In the genomic region with DNA sequence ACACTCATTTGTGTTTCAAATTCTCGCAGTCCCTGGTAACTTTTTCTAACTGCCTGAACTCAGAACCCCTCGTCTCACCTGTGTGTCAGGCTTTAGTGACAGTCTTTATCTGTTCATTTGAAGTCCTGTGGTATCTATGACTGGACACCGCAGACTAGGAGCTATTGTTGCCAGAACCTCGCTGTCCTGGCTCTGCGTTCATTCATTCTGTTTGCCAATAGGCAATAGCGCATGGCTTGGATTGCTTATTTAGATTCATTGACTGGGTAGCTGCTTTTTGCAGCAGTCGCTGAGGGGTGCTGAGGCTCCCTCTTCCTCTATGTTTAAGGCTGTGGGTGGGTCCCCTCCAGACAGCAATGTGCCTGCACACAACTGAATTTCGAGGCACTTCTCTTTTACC, we compare ENCODE assay signal across 18 mouse cellular contexts.
DNase-seq lines count a peak whose midpoint lies in the region; ATAC-seq and TF ChIP-seq lines count a peak whose summit lies in the region.
"Had no signal": no experiment of that assay in that cellular context is flagged by ENCODE, and none has a peak within 500 bp of the region (broad histone marks: within the 10 kb centered on the region; RNA-seq: fewer than 3 reads in every experiment).

No protein-coding gene starts in this region.

- no peaks in the 10 kb centered on the region for H3K36me3 ChIP-seq in midbrain, embryonic 10.5 days
- no peaks in the 10 kb centered on the region for H3K36me3 ChIP-seq in midbrain, postnatal 0 days (ENCODE audit: insufficient read depth, low read length)
- no peaks in the 10 kb centered on the region for H3K36me3 ChIP-seq in embryonic facial prominence, embryonic 10.5 days (replicated peaks)
- no peaks in the 10 kb centered on the region for H3K36me3 ChIP-seq in embryonic facial prominence, embryonic 13.5 days
- H3K36me3 ChIP-seq: embryonic facial prominence, embryonic 12.5 days; embryonic facial prominence, embryonic 15.5 days; forebrain, embryonic 12.5 days had no signal

- peaks cover 68% of the 10 kb centered on the region for H3K4me1 ChIP-seq in midbrain, embryonic 10.5 days
- no peaks in the 10 kb centered on the region for H3K4me1 ChIP-seq in midbrain, postnatal 0 days (ENCODE audit: insufficient read depth, low read length)
- peaks cover 31% of the 10 kb centered on the region for H3K4me1 ChIP-seq in embryonic facial prominence, embryonic 10.5 days
- peaks cover 42% of the 10 kb centered on the region for H3K4me1 ChIP-seq in embryonic facial prominence, embryonic 13.5 days

- 48% methylated on average over 8 of the region's 8 CpGs for WGBS in midbrain, embryonic 10.5 days
- WGBS in midbrain, postnatal 0 days, result 28% methylated on average over 8 of the region's 8 CpGs
- 72% methylated on average over 8 of the region's 8 CpGs for WGBS in embryonic facial prominence, embryonic 10.5 days
- 75% methylated on average over 8 of the region's 8 CpGs for WGBS in embryonic facial prominence, embryonic 13.5 days

- H3K4me2 ChIP-seq in midbrain, postnatal 0 days (ENCODE audit: low read depth, low read length, poor library complexity, severe bottlenecking), result no peak overlapping the region
- H3K4me2 ChIP-seq in embryonic facial prominence, embryonic 13.5 days, result no peak overlapping the region
- H3K4me2 ChIP-seq: embryonic facial prominence, embryonic 12.5 days; embryonic facial prominence, embryonic 15.5 days had no signal

- H3K4me3 ChIP-seq in midbrain, embryonic 10.5 days, result no peak overlapping the region
- H3K4me3 ChIP-seq in midbrain, postnatal 0 days (ENCODE audit: low read depth, low read length), result no peak overlapping the region
- no peak overlapping the region for H3K4me3 ChIP-seq in embryonic facial prominence, embryonic 10.5 days
- no peak overlapping the region for H3K4me3 ChIP-seq in embryonic facial prominence, embryonic 13.5 days
- H3K4me3 ChIP-seq: embryonic facial prominence, embryonic 12.5 days; embryonic facial prominence, embryonic 15.5 days; erythroblast, embryonic 14.5 days; forebrain, embryonic 12.5 days had no signal

- no peak for TF ChIP-seq CTCF in midbrain, postnatal 0 days (IDR thresholded peaks at IDR 0.05)

- no peak for ATAC-seq in midbrain, postnatal 0 days (ENCODE audit: low FRiP score)
- ATAC-seq in embryonic facial prominence, embryonic 13.5 days (ENCODE audit: insufficient number of reproducible peaks, insufficient read depth, low FRiP score, low TSS enrichment, low read depth), result no peak
- ATAC-seq: forebrain, embryonic 14.5 days had no signal

- no peaks in the 10 kb centered on the region for H3K9me3 ChIP-seq in midbrain, embryonic 10.5 days (replicated peaks)
- no peaks in the 10 kb centered on the region for H3K9me3 ChIP-seq in midbrain, postnatal 0 days (ENCODE audit: low read length)
- H3K9me3 ChIP-seq in embryonic facial prominence, embryonic 10.5 days, result no peaks in the 10 kb centered on the region
- H3K9me3 ChIP-seq in embryonic facial prominence, embryonic 13.5 days, result no peaks in the 10 kb centered on the region
- H3K9me3 ChIP-seq: embryonic facial prominence, embryonic 12.5 days; embryonic facial prominence, embryonic 15.5 days; forebrain, embryonic 12.5 days had no signal

- DNase-seq in cerebellum, postnatal 14 days, result peak; percentile 29 to 58
- DNase-seq in cerebellum, adult 18-20 months, result no peak
- DNase-seq in midbrain, embryonic 10.5 days (ENCODE audit: low spot score), result no peak
- DNase-seq in midbrain, postnatal 0 days (ENCODE audit: low spot score), result no peak
- no peak for DNase-seq in embryonic facial prominence, embryonic 10.5 days (ENCODE audit: low spot score)
- no peak for DNase-seq in right cerebral cortex, adult 18-20 months
- DNase-seq: adrenal gland, adult 2 months; adrenal gland, postnatal 10 days; adrenal gland, postnatal 25 days; cerebellum, adult 11 months; cerebellum, adult 2 months; cerebellum, adult 9-10 months had no signal

- peak overlapping the region; percentile 78 for H3K27ac ChIP-seq in midbrain, embryonic 10.5 days (replicated peaks)
- H3K27ac ChIP-seq in midbrain, postnatal 0 days (ENCODE audit: low read depth, low read length), result no peak overlapping the region
- H3K27ac ChIP-seq in embryonic facial prominence, embryonic 10.5 days (replicated peaks), result peak overlapping the region; percentile 15; the same call in 1 of the 2 replicates
- peak overlapping the region; percentile 0; the same call in 1 of the 2 replicates for H3K27ac ChIP-seq in embryonic facial prominence, embryonic 13.5 days

- no peak overlapping the region for H3K9ac ChIP-seq in midbrain, postnatal 0 days (replicated peaks; ENCODE audit: low read length, poor library complexity, severe bottlenecking)
- H3K9ac ChIP-seq in embryonic facial prominence, embryonic 13.5 days, result no peak overlapping the region
- H3K9ac ChIP-seq: embryonic facial prominence, embryonic 12.5 days; embryonic facial prominence, embryonic 15.5 days; forebrain, embryonic 12.5 days had no signal

- H3K27me3 ChIP-seq in midbrain, embryonic 10.5 days (ENCODE audit: low read depth, poor library complexity, severe bottlenecking), result peaks cover 40% of the 10 kb centered on the region
- no peaks in the 10 kb centered on the region for H3K27me3 ChIP-seq in midbrain, postnatal 0 days (ENCODE audit: insufficient read depth, low read length)
- H3K27me3 ChIP-seq in embryonic facial prominence, embryonic 10.5 days (replicated peaks; ENCODE audit: low read depth, poor library complexity, severe bottlenecking), result peaks cover 30% of the 10 kb centered on the region
- H3K27me3 ChIP-seq in embryonic facial prominence, embryonic 13.5 days, result no peaks in the 10 kb centered on the region; the same call in 1 of the 2 replicates
- H3K27me3 ChIP-seq: embryonic facial prominence, embryonic 12.5 days; embryonic facial prominence, embryonic 15.5 days had no signal

Comparison
In these comparisons a context has a peak if more than half of its experiments do, and no peak if none do; other contexts are left out.
1. DNase-seq: peak in cerebellum, postnatal 14 days (2 of 2); none in cerebellum, adult 18-20 months (0 of 2), midbrain, embryonic 10.5 days (single experiment), midbrain, postnatal 0 days (single experiment), embryonic facial prominence, embryonic 10.5 days (single experiment) and right cerebral cortex, adult 18-20 months (single experiment).